Mouse (Mus musculus) cerebellum, adult 2 months (tissue): Measurements from ENCODE around the gene Cpsf2.

Experiments
- CTCF ChIP-seq: fragments of 200-500 bp; IDR thresholded peaks from 2 replicates; pipeline ENCODE4 v1.5.1; 2011; ENCODE audit warnings: low read depth, mild to moderate bottlenecking, control low read depth, low read length, moderate library complexity, borderline replicate concordance; ENCODE audit not compliant: insufficient read depth
- POLR2A ChIP-seq: fragments of 200-500 bp; IDR thresholded peaks from 2 replicates; pipeline ENCODE4 v1.6.1; 2011; ENCODE audit warnings: low read length, control low read depth, borderline replicate concordance; ENCODE audit not compliant: insufficient read depth

DNA sequence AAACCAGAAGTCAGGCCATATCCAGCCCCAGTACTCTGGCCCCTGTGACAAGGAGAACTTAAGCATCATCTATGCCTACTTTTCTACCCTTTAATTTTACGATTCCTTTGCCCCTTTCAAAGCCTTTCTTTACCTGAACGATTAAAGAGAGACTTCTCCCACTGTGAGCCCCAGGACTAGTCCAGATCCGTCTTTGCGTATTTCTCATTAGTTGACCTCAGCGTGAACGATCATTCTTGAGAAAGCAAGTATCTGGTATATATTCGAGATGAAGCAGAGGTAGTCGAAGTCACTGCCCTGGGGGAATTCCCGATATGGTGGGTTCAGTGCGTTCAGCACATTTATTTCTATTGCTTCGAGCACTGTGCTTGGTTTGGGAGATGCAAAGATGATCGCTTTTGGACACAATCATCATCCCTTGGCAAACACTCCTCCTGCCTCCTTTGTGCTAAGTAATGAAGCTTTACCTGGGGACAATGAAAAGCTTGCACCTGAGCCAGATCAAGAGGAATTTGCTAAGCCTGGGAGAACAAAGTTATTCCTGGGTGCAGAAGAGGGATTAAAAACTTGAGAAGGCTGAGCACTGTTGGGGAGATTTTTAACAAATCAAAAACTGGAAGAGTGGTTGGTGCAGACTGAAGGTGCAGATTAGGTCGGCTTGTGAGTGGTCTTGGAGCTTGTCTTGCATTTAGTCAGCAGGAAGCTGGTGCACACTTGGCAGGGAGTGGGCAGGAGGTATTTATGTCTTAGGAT lies 1.0 kb downstream of the Cpsf2 start:
- TF ChIP-seq POLR2A, result no peak
- TF ChIP-seq CTCF, result no peak
